Mouse (Mus musculus): Measurements from ENCODE around the gene Dap. TPM values are rescaled to one million over a fixed set of nuclear protein-coding genes. Genes with fewer than 3 reads are reported as not detected.
A peak's percentile ranks its signal among the peaks of the same experiment; 100 is the strongest.

Gene Dap
- total RNA-seq, 4 experiments from 2014 or later: 19.5 to 22.3 (median 20.7) TPM

GRCm38 (mm10) chr15:31302293-31302990 is 78.3 kb downstream of the Dap start:
- peak; percentile 17 for DNase-seq (ENCODE audit: low spot score)

DNA sequence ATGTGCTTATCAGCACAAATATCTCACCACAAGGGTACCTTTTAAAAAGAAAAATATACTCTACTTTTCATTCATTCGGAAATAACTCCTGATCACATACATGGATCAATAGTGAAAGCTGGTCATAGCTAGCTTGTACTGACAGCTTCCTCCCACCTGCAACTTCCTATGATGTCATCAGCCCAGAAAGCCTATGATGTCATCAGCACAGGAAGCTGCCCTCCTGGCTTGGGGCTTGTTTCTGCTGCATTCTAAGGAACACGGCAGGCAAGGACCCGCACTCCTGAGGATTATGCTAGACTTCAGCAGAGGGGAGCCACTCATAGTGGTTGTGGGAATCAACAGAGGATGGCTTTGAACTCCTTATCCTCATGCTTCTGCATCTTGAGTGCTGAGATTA is 80.2 kb downstream of the Dap start:
- DNase-seq (ENCODE audit: low spot score): no peak

GRCm38 (mm10) chr15:31305181-31305580 is 81.1 kb downstream of the Dap start:
- DNase-seq (ENCODE audit: low spot score): no peak

GRCm38 (mm10) chr15:31306726-31307125 is 82.6 kb downstream of the Dap start:
- no peak for DNase-seq (ENCODE audit: low spot score)

- no peak for DNase-seq (ENCODE audit: low spot score)
Measured at GRCm38 (mm10) chr15:31309526-31309925, 85.4 kb downstream of the Dap start.

- no peak for DNase-seq (ENCODE audit: low spot score)
Measured at GRCm38 (mm10) chr15:31312001-31312400, 87.9 kb downstream of the Dap start.

DNA sequence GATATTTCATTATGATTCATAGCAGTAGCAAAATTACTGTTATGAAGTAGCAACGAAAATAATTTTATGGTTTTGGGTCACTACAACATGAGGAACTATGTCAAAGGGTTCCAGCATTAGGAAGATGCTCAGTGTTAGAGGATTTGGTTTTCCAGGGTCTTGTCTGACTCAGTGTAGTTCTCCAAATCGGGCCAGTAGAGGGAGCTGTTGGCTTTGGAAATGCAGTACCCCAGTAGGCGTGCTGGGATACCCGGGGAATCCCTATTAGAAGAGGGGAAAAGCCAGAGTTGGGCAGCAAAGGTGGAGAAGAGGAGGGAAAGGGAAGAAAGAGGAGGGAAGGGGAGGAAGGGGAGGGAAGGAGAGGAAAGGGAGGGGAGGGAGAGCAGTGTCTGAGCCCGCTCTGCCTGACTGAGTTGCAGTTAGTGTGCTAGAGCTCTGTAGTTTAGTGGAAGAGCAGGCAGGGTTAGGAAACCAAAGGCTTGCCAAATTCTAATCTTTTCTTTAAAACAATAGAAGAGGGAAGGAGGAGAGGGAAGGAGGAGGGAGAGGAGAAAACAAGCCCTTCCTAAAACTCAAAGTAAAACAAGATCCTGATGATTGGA is 91.6 kb downstream of the Dap start:
- DNase-seq (ENCODE audit: low spot score): peak; percentile 84

DNA sequence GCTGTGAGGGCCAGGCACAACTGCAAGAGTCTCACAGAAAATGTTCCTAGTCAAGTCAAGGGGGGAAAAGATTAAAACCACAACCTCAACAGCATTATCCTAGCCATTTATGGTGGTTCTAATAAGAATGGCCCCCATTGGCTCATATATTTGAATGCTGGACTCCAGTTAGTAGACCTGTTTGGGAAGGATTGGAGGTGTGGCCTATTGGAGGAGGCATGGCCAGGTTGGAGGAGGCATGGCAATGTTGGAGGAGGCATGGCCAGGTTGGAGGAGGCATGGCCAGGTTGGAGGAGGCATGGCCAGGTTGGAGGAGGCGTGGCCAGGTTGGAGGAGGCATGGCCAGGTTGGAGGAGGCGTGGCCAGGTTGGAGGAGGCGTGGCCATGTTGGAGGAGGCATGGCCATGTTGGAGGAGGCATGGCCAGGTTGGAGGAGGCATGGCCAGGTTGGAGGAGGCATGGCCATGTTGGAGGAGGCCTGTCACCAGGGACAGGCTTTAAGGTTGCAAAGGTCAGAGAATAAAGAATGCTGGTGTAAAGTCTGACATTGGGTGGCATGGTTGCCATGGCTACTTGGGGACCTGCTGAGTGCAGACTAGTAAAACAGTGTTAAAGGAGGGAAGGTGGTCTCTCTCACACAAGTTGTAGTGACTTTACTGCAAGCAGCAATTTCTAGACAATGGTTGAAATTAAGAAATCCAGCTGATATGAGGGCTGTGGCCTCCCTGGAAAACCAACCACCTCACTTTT is 93.1 kb downstream of the Dap start:
- DNase-seq (ENCODE audit: low spot score): no peak

DNA sequence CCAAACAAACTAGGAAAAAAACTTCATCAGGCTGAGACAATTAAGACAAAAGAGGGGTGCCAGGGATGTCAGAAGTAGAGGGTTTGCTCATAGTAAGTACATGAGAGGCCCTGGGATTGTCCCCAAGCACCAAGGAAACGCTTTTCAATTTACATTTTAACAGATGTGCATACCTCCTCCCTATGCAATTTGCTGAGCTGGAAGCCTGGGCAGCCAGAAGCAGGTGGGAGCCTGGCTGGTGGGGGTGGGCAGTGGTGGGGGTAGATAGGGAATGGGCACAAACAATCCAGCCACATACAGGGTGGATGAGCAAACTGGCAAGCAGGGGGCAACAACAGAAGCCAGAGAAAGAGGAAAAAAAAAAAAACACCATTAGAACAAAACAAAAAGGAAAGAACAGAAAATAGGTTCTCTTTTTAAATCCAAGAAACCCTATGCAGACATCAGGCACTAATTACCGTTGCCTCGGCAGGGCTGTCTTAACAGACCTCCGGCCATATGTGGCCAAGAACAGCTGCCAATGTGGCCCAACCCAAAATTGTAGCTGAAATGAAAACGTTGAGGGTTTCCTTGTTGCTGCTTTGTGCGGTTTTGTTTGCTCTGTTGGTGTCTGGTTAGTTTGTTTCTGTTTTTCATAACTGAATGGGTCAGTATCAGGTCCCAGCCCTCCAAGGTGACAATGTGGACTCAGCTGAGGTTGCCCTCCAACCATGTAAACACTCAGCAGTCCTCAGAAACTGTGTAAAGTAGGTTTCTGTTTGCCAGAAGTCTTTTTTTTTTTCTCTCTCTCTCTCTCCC is 94.2 kb downstream of the Dap start:
- no peak for DNase-seq (ENCODE audit: low spot score)

DNA sequence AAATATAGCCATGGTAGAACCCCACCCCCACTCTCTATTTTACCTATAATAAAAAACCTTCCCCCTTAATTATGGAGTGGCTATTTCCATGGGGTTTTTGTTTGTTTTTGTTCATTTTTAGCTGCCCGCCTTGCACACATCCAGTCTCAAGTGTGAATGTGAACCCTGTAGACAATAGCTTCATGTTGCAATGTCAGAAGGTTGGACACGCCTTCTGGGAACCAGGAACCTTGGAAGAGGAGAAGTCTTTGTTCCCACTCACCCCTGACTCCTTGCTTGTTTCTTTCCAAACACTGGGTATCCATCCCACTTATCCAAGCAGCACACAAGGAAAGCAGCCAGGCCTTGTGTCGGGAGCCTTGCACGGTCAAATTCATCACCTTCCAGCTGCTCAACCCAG is 94.9 kb downstream of the Dap start:
- DNase-seq (ENCODE audit: low spot score): no peak

GRCm38 (mm10) chr15:31320598-31321377 is 96.7 kb downstream of the Dap start:
- DNase-seq (ENCODE audit: low spot score): no peak

- no peak for DNase-seq (ENCODE audit: low spot score)
Measured at GRCm38 (mm10) chr15:31323684-31324083, 99.6 kb downstream of the Dap start.

Other genes with a start within 250 kb of the Dap start
- 10 to 100 TPM; 26.4 to 31.4 (median 29.1) TPM for gene Ankrd33b, start 143.4 kb downstream of the Dap start, total RNA-seq (2022)
- under 1 TPM in 2 of 4 experiments, not detected in 2; 0.28 to 0.57 TPM for gene Ropn1l, start 229.4 kb downstream of the Dap start, total RNA-seq (2022)